Mouse (Mus musculus) embryonic facial prominence, embryonic 14.5 days (tissue): ENCODE results near the gene Stard10. TPM values are rescaled to one million over a fixed set of nuclear protein-coding genes. Genes with fewer than 3 reads are reported as not detected.

Source experiments
- ATAC-seq: fragments of 200-750 bp; cut with Nextera tagmentation; 2 replicates; pipeline ENCODE4 v1.8.0; 2017; ENCODE audit warnings: low read depth, moderate number of reproducible peaks, moderate TSS enrichment
- DNase-seq: peaks from one replicate; pipeline ENCODE4 v3.0.0-alpha.2; 2015; ENCODE audit warnings: low spot score
- H3K27ac ChIP-seq: fragments of 300-500 bp; sonication (generic); replicated peaks from 2 replicates; pipeline ENCODE4 v1.5.1; 2014; ENCODE audit warnings: low read depth, mild to moderate bottlenecking, low read length, moderate library complexity
- H3K27me3 ChIP-seq: fragments of 300-500 bp; sonication (generic); replicated peaks from 2 replicates; pipeline ENCODE4 v1.6.1; 2014; ENCODE audit warnings: low read length; ENCODE audit not compliant: control insufficient read depth, insufficient read depth
- H3K36me3 ChIP-seq: fragments of 300-500 bp; sonication (generic); 2 replicates; pipeline ENCODE4 v1.6.1; 2014; ENCODE audit warnings: low read length, mixed read lengths; ENCODE audit not compliant: control insufficient read depth, insufficient read depth
- H3K4me1 ChIP-seq: fragments of 300-500 bp; sonication (generic); 2 replicates; pipeline ENCODE4 v1.6.1; 2014; ENCODE audit warnings: antibody characterized with exemption, low read length; ENCODE audit not compliant: control insufficient read depth, insufficient read depth
- H3K4me2 ChIP-seq: fragments of 300-500 bp; sonication (generic); 2 replicates; pipeline ENCODE4 v1.6.1; 2014; ENCODE audit warnings: low read depth, mild to moderate bottlenecking, low read length, moderate library complexity, mixed read lengths
- H3K4me3 ChIP-seq: fragments of 300-500 bp; sonication (generic); 2 replicates; pipeline ENCODE4 v1.5.1; 2014; ENCODE audit warnings: low read depth, mild to moderate bottlenecking, low read length
- H3K9ac ChIP-seq: fragments of 300-500 bp; sonication (generic); 2 replicates; pipeline ENCODE4 v1.6.1; 2014; ENCODE audit warnings: low read depth, mild to moderate bottlenecking, low read length, moderate library complexity, mixed read lengths
- H3K9me3 ChIP-seq: fragments of 300-500 bp; sonication (generic); 2 replicates; pipeline ENCODE4 v1.6.1; 2016; ENCODE audit warnings: low read length; ENCODE audit not compliant: control insufficient read depth
- WGBS: fragments of 180-500 bp; shearing (Covaris S2); extraction: QIAGEN DNeasy Blood & Tissue Kit; methylation state at CpG from one replicate; pipeline ENCODE4 v1.1.7; 2014; 5-methylcytosine and 5-hydroxymethylcytosine counted together
- polyA plus RNA-seq: library from polyadenylated mRNA; unstranded; fragments of >200 nt; fragmentation: Nextera tagmentation; extraction: Ambion mirVana; gene quantifications from 2 replicates; pipeline ENCODE4 v1.2.1, GENCODE M21; 2014

Stard10 gene
- polyA plus RNA-seq, 1 experiment from 2014 or later, result 21.5 TPM

DNA sequence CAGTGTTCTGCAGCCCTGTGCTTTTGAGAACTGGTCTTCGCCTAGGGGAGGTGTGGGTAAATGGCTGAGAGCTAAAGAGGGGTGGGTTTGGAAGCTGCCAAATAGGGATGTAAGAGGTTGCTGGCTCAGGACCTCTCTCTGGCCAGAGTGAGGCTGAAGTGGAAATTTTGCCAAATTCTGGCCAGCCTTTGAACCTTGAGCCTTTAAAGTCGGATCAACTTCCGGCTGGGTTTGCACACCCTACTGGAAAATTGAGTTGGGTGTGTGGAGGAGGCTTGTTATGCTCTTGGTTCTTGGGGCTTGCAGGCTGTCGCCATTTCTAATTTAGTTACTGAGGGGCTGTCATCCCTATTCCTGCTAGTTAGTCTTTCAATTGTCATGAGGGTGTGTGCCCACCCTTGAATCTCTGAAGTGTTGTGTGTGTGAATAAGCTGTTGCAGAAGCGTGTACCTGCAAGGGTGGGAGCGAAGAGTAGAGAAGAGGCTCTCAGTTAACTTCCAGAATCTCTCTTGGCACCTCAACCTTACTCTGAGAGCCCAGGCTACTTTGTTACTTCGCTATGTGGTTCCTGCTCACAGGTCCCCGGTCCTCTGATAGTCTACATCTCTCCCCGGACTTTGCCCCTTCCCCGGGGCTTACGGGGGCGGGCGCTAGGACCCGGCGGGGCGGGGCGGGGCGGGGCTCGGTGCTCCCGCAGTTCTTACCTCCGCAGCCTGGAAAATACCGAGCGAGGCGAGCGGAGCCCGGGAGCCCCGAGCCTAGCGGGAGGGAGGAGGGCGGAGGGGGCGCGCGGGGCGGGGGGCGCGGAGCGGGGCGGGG, 3.7 kb downstream of the Stard10 start:
- Histone ChIP-seq H3K9ac (peak overlapping the region; percentile 79), H3K4me2 (peak overlapping the region; percentile 96), H3K27me3 (peaks cover 11% of the 10 kb centered on the region; the same call in 1 of the 2 replicates), H3K36me3 (0 out of 2 replicates have a peak, but pooled peaks cover 4% of the 10 kb centered on the region), H3K4me3 (peak overlapping the region; percentile 78), H3K9me3 (no peaks in the 10 kb centered on the region), H3K4me1 (no peaks in the 10 kb centered on the region), H3K27ac (peak overlapping the region; percentile 39; the same call in 1 of the 2 replicates)
- 3% methylated on average over 25 of the region's 37 CpGs for WGBS
- ATAC-seq, result peak; percentile 85
- DNase-seq, result peak; percentile 59

DNA sequence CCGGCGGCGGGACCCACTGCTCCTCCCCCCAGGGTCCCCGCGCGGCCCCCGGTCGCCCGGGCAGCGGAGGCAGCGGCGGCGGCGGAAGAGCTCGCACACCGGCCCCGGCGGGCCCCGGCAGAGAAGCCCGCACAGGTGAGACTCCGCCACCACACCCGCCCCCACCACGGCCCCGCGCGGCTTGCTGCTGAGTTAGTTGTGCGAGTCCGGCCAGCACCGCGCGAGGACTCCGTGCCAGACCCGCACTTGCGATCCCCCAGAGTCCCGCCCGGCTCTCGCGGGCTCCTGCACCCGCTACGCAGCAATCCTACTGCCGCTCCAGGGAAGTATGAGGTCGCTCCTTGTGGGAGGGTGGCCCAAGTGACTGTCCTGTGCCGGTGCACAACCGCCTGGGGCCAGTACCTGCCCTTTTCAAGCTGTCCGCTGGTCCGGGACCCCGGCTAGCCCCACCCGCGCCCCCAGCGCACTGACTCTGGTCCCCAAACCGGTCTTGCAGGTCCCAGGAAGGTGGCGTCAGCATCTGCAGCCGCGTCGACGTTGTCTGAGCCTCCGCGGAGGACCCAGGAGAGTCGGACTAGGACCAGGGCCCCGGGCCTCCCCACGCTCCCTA, 4.4 kb downstream of the Stard10 start:
- Histone ChIP-seq H3K27ac (peak overlapping the region; percentile 39; the same call in 1 of the 2 replicates), H3K36me3 (0 out of 2 replicates have a peak, but pooled peaks cover 4% of the 10 kb centered on the region), H3K4me2 (peak overlapping the region; percentile 96), H3K27me3 (peaks cover 11% of the 10 kb centered on the region; the same call in 1 of the 2 replicates), H3K4me3 (peak overlapping the region; percentile 78), H3K9ac (peak overlapping the region; percentile 79), H3K9me3 (no peaks in the 10 kb centered on the region), H3K4me1 (no peaks in the 10 kb centered on the region)
- ATAC-seq, result peak; percentile 77
- 1% methylated on average over 13 of the region's 61 CpGs for WGBS
- DNase-seq, result peak; percentile 52

DNA sequence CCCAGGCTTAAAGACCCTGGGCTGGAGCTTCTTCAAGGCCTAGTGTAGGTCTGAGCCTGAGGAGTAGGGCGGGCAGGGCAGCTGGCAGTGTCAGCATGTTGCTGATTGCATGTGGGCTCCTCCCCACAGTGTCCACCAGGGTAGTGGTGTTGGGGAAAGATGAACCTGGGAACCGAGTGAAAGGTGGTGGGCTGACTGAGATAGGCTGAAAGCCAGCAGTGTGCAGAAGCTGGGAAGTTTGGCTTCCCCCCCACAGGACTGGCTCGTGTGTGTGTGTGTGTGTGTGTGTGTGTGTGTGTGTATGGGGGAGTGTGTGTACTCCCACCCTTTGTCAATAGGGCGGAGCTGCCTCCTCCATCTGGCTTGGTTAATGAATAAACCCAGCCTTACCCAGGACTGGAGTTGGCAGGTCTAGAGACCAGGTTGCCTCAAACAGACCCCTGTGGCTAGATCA, 6.3 kb downstream of the Stard10 start:
- 67% methylated on average over 4 of the region's 4 CpGs for WGBS
- Histone ChIP-seq H3K4me3 (no peak overlapping the region), H3K9ac (no peak overlapping the region), H3K27me3 (peaks cover 11% of the 10 kb centered on the region; the same call in 1 of the 2 replicates), H3K27ac (no peak overlapping the region), H3K36me3 (0 out of 2 replicates have a peak, but pooled peaks cover 4% of the 10 kb centered on the region), H3K9me3 (no peaks in the 10 kb centered on the region), H3K4me1 (no peaks in the 10 kb centered on the region), H3K4me2 (peak overlapping the region; percentile 96; the same call in 1 of the 2 replicates)
- DNase-seq, result no peak
- ATAC-seq, result no peak

DNA sequence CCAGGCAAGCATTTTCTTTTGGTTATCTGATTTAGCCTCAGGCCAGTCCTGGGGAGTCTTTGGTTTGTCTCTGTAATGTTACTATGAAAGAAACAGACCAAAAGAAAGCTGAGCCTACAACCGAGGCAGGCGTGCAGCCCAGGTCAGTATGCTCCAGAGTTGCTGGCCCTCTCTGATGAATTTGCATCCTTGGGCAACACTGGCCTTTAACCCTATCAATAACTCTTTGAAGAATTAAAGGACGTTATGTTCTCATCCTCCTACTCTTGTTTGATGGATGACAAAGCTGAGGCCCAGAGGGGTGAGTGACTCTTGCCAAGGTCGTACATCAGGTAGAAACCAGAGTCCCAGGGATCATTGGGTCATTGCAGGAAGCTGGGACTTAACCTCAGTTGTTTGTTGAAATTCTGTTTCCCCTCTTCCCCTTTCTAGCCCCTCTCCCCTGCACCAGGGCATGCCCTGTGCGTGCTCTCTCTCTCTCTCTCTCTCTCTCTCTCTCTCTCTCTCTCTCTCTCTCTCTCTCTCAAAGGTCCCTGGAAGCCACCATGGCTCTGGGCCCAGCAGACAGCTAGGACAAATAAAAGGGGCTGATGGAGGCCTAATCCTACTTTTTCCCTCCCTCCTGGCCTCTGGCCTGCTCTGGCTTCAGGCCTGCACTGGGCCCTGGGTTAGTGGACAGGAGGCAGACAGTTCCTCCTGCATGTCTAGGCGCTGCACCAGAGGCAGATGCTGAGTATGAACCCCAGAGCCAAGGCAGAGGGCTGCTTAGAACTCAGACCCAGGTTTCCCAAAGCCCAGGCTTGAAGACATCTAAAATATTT, 7.5 kb downstream of the Stard10 start:
- Histone ChIP-seq H3K36me3 (0 out of 2 replicates have a peak, but pooled peaks cover 4% of the 10 kb centered on the region), H3K4me3 (no peak overlapping the region), H3K4me1 (0 out of 2 replicates have a peak, but pooled peaks cover 5% of the 10 kb centered on the region), H3K27me3 (peaks cover 6% of the 10 kb centered on the region; the same call in 1 of the 2 replicates), H3K9ac (no peak overlapping the region), H3K9me3 (no peaks in the 10 kb centered on the region), H3K4me2 (no peak overlapping the region), H3K27ac (no peak overlapping the region)
- DNase-seq (no peak), ATAC-seq (no peak)
- 52% methylated on average over 6 of the region's 6 CpGs for WGBS

DNA sequence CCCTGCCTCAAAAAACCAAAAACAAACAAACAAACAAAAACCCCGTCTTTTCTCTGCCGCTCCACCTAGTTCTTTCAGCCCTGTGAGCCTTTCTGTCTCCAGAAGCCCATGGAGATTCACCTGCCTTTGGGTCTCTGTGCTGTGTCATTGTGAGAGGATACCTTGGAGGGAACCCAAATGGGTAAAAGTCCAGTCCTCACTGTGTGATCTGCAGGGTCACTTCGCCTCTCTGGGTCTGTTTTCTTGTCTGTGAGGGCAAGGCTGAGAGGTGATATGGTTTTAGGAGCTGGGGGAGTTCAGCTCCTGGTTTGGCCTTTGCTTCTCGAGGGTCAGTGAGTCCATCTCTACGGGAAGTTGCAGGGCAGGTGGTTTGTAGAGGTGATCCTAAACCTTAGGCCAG, 9.1 kb downstream of the Stard10 start:
- WGBS, result 76% methylated on average over 5 of the region's 5 CpGs
- ATAC-seq (no peak), DNase-seq (no peak)
- Histone ChIP-seq H3K27ac (no peak overlapping the region), H3K9me3 (no peaks in the 10 kb centered on the region), H3K4me3 (no peak overlapping the region), H3K4me2 (no peak overlapping the region), H3K9ac (no peak overlapping the region), H3K27me3 (peaks cover 6% of the 10 kb centered on the region; the same call in 1 of the 2 replicates), H3K36me3 (0 out of 2 replicates have a peak, but pooled peaks cover 4% of the 10 kb centered on the region), H3K4me1 (0 out of 2 replicates have a peak, but pooled peaks cover 5% of the 10 kb centered on the region)

DNA sequence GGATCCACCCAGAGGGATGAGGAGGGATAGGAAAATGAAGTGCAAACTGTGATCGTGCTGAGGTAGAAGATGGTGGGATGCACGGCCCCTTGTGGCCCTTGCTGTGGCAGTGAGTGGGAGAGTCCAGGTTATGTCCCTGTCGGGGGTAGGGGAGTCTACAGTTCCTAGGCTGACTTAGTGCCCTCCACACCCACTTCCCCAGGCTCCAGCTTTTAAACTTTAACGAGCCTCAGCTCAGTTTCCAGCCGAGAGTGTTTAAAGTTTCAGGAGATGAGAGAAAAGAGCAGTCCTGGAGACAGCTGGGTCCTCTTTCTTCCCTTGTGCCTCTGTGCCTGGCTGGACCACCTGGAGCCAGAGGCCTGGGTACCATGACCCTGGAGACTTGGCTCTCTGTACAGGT, 10.4 kb downstream of the Stard10 start:
- no peak overlapping the region for H3K4me2 ChIP-seq
- no peak overlapping the region for H3K9ac ChIP-seq
- H3K27me3 ChIP-seq, result no peaks in the 10 kb centered on the region
- H3K9me3 ChIP-seq, result no peaks in the 10 kb centered on the region
- ATAC-seq (no peak), DNase-seq (no peak)
- no peak overlapping the region for H3K27ac ChIP-seq
- 60% methylated on average over 5 of the region's 5 CpGs for WGBS
- 0 out of 2 replicates have a peak, but pooled peaks cover 5% of the 10 kb centered on the region for H3K4me1 ChIP-seq
- 0 out of 2 replicates have a peak, but pooled peaks cover 4% of the 10 kb centered on the region for H3K36me3 ChIP-seq
- H3K4me3 ChIP-seq, result no peak overlapping the region

DNA sequence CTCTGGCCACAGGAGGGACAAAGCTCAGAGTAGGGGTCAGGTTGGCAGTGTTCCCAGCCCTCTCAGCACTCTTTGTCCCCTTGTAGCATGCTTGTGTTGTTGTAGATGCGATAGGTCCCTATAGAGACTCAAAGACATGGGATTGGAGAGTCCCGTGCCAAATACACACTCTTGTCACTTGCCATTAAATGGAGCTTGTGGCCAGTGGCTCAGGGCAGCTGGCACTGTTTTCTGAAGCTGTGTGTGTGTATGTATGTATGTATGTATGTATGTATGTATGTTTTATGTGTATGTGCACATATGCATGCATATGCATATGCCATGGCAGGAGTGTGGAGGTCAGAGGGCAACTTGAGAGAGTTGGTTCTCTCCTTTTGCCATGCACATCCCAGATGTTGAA, 10.9 kb downstream of the Stard10 start:
- H3K4me3 ChIP-seq, result no peak overlapping the region

More for the DNA sequence above, 10.9 kb downstream of the Stard10 start:
- Histone ChIP-seq H3K9me3 (no peaks in the 10 kb centered on the region), H3K4me2 (no peak overlapping the region), H3K9ac (no peak overlapping the region), H3K27me3 (no peaks in the 10 kb centered on the region), H3K4me1 (0 out of 2 replicates have a peak, but pooled peaks cover 5% of the 10 kb centered on the region), H3K36me3 (0 out of 2 replicates have a peak, but pooled peaks cover 4% of the 10 kb centered on the region), H3K27ac (no peak overlapping the region)
- ATAC-seq (no peak), DNase-seq (no peak)
- 92% methylated on average over 2 of the region's 2 CpGs for WGBS
